Mouse (Mus musculus): ENCODE measurements around the gene Frs2.
"Not testable (repeated sequence)": the region's sequence is repeated elsewhere in the genome, so short reads cannot be mapped to it uniquely, and the experiment has no call there.

The Frs2 gene

DNA sequence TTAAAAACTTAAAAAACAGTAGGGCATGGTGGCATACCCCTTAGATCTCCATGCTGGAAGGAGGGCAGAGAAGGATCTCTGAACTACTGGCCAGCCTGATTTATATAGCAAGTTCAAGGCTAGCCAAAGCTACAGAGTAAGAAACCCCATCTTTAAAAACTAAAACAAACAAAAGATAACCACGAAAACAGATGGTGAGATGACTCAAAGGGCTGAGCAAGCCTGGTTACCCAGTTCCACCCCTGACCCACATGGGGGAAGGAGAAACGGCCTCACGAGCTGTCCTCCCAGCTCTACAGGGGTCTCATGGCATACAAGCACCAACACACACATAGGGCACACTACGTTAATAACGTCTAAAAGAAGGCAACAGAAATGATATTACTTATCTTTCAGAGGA is 48.2 kb downstream of the Frs2 start:
- no peak for DNase-seq

DNA sequence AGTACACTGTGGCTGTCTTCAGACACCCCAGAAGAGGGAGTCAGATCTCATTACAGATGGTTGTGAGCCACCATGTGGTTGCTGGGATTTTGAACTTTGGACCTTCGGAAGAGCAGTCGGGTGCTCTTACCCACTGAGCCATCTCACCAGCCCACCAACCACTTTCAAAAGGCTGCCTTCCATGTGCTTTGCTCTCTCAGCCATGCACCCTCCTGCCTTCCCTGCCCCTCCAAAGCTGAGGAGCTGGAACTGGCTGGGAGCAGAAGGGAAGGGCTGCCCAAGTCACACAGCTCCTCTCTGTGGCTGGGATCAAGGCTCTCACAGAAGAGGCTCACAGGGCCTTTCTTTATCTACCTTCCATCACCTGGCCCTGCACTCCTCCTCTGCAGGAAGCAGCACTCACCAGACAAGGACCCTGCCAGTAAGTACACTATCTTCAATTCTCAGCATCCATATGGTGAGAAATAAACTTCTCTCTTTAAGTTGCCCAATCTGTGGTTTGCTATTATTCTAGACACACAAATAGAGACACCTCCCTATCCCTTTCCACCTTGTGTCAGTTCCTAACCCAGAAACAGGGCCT is 51.1 kb downstream of the Frs2 start:
- no peak for DNase-seq

DNA sequence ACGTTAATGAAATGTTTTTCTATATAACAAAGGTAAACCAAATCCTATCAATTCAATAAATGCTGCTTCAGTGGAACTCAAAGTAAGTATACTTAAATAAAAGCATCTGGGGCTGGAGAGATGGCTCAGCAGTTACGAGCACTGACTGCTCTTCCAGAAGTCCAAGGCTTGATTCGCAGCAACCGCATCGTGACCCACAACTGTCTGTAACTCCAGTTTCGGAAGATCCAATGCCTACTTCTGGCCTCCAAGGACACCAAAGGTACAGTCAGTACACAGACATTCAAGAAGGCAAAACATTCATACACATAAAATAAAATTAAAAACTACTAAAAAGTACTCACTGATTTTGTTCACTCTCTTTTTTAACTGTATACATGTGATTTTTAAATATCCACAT is 52.2 kb downstream of the Frs2 start:
- no peak for DNase-seq

DNA sequence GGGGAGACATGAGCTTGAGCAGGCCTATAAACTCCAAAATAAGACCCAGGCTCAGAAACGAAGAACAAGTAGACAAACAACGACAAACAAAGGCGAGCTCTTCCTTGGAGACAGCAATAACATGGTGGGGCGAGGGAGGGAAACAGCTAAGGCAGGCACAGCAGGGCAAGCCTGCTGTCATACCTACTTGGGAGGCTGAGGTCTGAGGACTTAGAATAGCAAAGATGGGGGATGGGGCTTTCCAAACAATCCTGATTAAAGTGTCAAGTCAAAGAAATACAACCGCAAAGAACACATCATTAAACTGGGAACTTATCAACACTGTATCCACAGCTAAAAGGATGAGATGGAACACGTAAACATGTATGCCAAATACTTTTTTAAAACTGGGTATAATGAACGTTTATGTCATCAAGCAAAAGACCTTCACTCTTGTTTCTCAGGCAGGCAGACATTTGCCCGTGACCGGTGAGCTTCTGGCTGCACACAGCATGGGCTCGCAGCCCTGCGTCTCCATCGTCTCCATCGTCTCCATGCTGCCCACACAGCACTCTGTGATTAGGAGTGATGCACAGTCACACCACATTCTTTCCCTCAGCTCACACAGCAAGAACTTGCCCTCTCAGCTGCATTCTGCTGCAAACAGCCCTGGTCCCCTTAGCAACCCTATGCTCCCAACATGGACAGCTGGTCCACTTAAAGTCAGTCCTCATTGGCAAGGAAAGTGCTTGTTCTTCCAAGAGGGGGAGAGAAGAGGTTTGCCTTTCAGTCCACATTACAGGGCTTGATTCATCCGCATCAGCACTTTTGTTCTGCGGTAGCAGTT is 53.6 kb downstream of the Frs2 start:
- DNase-seq: no peak

DNA sequence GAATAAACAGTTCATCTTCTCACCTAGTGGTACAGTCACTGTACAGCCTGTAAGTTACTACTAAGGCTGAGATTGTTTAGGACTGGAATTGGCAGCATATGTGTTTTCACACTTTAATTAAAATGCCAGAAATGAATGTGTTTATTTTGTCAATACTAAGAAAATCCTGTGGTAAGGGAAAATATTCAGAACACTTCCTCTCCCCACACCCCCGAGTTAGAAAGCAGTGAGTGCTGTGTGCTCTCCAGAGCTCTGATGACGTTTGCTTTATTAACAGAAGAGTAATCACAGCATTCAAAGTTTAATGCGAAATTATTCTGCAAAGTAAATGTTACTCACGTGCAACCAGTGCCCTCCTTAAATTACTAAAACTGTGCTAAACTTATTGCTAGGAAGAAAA is 58.7 kb downstream of the Frs2 start:
- no peak for DNase-seq

DNA sequence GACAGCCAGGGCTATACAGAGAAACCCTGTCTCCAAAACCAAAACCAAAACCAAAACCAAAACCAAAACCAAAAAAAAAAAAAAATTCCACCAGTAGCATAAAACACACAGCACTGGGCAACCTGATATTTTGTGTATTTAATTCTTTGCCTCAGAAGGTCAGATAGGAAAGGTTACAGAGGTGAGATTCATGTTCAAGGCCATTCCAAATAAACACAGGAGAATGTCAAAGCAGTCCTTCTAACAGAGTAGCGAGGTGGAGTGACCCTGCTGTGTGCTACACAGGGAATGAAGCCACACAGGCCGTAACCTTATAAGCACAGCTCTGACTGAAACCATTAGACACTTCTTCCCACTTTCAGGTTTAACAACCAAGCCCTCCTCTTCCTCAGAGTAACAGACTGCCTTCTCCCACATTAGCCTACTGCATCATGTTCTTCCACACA is 66.4 kb downstream of the Frs2 start:
- no peak for DNase-seq

DNA sequence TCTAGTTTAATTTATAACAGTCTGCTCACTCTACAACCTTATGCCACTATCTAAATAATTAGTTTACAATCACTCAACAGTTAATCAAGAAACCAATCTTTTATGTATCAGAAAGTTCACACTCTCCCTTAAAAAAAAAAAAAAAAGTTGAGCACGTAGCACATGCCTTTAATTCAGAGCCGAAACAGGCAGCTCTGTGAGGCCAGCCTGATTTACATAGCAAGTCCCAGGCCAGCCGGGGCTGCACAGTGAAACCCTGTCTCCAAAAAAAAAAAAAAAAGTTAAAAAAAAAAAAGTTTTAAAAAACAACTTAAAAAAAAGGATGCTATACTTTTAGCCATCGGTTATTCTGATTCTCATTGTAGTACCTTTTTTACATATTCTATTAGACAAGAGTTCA is 67.0 kb downstream of the Frs2 start:
- DNase-seq: no peak

DNA sequence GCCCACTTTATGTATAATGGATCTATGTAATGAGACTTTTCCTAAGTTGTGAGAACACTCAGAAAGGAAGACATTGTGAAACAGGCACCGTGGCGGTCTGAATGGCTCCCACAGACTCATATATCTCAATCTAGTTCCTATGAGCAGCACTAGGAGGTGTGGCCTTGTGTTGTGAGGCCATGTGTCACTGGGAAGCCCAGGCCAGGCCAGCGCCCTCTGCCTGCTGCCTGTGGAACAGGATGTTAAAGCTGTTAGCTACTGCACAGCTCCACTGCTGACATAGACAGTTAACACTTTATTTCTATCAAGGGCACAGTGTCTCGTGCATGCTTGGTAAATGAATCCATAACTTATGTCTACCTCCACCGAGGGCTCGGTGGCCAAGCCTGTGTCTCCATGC is 70.0 kb downstream of the Frs2 start:
- no peak for DNase-seq

DNA sequence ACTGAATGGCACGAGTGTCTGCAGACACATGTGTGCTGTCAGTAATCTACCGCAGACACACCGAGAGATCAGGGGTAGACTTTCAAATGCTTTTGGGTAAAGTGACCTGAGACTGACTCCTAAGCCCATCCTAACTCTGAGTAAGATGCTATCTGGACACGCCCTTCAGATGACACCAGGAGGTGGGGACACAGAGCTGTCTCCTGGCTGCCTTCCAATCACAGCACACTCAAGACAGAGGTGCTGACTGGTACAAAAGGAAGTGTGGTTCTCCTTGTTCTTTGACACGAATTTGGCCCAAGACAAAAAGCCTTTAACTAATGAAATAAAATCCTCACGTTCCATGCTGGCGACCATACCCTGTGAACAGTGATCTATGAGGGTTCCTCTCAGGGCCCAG is 75.2 kb downstream of the Frs2 start:
- no peak for DNase-seq

DNA sequence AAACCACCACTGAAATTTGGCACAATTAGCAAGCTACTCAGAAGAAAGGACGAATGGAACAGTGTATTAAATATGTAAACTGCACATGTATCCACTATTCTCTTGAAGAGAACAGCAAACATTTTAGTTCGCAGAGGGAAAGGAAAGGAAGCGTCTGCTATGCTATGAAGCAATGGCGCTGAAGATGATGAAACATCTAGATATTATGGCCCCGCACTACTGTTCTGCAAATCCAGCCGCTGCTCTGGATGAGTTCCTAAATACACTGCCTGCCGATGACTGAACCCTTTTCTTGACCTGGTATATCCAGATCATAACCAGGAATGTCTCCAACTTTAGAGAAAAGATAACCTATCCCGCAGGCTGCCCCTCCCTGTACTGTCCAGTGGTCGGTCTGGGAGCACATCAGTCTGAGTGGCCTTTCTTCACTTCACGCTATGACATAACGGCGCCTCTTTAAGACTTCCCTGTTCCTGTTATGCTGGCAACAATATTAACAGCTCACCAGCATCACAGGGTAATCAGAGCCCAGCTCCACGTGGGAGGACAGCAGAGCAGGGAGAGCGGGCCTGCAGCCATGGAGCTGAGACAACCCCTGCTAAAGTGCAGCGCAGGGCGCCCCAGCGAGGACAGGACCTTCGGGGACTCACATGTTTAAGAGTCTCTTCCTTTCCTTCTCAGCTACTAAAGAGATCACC is 76.0 kb downstream of the Frs2 start:
- DNase-seq: no peak

DNA sequence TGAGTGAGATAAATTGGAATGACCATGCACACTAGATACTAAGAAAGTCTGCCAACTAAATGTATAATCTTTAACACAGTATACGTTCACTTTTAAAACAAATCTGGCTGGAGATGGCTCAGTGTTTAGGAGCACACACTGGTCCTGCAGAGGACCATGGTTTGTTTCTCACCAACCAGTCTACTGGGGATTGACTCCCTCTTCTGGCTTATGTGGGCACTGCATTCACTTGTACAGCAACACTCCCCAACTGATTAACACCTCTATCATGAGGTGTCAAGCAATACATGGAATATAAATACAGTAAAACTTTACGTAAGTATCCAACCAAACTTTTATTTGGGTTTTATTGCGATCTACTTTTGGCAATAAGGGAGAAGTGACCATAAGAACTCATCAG is 79.2 kb downstream of the Frs2 start:
- no peak for DNase-seq

DNA sequence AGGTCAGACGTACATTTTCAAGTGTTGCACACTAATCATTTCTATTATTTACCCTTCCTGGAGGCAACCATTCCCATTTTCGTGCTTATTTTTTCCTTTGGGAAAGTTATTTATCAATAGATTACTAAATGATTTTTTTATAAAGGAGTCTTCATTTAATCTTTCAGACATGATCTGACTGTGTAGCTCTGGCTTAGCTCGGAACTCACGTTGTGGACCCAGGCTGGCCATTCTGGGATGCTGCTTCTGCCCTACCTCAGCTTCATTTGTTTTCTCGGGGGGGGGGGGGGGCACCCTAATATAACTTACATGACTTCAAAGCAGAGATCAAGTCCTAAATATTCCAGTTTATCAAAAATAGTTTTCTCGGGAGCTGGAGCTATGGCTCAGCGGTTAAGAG is 84.3 kb downstream of the Frs2 start:
- no peak for DNase-seq

DNA sequence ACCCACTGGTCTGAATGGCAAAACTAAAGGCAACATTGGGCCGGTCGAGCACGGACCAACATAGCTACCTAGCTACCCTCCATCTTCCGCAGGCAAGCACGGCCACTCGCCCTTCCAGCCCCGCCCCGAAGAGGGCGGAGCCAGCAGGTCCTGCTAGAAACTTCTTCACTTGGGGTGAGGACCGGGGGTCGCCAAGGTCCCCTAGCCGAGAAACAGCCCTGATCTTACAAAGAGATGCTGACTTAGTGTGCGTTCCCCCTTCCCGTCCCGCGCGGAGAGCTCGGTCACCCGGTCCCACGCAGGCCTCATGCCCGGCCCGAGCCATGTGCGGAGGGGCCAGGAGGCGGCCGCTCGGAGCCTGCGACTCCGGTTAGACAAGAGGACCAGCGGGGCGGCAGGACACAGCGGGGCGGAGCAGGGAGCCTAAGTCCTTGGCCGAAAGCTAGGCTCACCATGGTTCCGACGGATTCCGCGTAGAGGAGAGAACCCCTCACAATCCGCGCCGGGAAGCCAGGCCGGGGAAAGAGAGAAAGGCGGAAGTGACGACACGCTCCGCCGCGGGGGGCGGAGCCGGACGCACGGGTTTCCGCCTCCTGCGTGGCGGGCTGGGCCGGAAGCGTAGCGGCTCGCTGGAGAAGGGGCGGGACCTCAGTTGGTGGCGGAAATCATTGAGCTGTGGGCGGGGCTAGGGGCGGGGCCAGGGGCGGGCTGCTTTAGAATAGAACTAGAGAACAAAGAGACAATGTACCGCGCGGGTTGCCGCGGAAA is 84.9 kb downstream of the Frs2 start, which contains the start of gene Cct2:
Gene Cct2, minus strand, starts transcription at position 561 of the 768 bp plus-strand sequence.
- DNase-seq: peak; percentile 88 to 94

DNA sequence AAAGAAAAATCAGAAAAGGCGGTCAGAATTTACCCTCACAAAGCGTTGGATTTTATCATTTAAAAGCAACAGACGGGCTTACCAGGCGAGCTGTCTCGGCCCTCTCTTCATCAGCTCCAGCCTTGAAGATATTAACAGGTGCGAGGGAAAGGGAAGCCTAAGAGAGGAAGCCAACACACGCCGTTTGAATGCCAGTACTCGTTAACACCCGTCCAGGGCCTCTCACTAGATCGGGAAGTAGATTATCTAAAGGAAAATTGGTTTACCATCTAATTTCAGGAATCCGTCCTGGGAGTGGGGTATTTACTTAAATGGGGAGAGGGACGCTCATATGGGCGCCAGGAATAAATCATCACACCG is 85.5 kb downstream of the Frs2 start:
- peak in 1 of 2 experiments; percentile 8 for DNase-seq

DNA sequence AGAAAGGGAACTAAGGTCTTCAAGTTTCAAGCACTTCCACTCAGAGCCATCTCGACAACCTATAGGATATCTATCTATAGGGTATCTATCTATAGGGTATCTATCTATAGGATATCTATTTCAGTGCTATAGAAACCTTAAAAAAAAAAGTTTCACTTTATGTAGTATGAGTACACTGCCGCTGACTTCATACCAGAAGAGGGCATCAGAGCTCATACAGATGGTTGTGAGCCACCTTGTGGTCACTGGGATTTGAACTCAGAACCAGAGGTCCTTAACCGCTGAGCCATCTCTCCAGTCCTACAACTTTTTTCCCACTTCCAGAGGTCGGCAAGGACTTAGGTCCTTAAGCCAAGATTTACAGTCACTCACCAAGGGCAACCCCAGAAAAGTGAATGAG is 92.7 kb downstream of the Frs2 start:
- no peak for DNase-seq

DNA sequence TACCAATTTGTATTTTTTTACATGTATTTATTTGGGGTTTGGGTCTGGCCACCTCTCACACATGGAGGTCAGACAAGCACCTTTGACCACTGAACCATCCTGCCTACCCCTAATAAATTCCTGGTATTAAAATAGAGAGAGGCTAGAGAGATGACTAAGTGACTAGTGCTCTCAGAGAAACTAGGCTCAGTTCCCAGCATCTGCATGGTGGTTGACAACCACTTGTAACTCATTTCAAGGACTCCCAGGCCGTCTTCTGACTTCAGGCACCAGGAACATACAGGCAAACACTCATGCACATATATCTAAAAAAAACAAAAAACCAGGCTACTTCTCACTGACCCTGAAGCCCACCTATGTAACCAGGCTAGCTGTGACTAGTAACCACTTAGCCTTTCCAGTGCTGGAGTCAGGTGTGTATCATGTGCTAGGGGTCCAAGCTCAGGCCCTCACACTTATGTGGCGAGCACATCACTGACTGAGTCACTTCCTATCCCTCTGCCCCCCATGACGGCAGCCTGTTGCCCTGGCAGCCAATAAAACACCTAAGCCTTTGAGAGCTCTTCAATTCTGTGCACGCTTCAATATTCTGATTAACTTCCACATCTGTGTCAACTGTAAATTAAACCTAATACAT is 98.3 kb downstream of the Frs2 start:
- DNase-seq: no peak

DNA sequence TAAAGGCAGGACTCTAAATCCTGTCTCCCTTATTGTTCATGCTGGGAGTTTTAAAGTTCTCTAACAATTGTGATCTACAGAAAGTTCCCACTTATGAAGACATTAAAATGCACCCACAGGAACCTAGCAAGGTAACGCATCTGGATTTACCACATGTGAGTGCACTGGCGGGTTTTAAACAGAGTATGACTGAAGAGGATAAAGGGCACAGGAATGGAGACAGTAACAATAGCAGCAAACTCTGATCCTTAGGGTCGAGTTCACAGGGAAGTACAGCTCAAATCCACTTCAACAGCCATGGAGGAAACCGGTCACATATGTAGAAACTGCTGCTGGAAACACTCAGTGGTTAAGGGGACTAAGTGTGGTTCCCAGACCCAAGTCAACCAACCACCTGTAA is 99.1 kb downstream of the Frs2 start:
- DNase-seq: no peak

DNA sequence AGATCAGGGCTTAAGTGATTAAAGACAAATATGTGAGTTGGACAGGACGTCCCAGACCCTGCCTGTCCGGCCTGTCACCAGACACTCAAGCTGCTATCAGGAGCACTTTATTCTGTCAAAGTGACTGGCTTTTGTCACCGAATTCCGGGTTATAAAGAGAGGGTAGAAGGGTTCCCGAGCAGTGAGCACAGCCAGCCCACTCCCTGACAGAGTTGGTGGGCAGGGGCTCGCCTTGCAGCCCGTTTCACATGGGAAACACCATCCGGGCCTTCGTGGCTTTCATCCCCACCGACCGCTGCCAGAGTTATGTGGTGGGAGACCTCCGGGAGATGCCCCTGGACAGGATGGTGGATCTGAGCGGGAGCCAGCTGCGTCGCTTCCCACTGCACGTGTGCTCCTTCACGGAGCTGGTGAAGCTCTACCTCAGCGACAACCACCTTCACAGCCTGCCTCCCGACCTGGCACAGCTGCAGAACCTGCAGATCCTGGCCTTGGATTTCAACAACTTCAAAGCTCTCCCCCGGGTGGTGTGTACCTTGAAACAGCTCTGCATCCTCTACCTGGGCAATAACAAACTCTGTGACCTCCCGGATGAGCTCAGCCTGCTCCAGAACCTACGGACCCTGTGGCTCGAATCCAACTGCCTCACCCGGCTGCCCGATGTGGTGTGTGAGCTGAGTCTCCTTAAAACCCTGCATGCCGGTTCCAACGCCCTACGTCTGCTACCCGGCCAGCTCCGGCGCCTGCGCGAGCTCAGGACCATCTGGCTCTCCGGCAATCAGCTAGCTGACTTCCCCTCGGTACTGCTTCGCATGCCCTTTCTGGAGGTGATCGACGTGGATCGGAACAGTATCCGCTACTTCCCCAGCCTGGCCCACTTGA is 102.9 kb downstream of the Frs2 start, which contains the start of gene Lrrc10:
Gene Lrrc10, plus strand, starts transcription at position 167 of the 882 bp plus-strand sequence.
- peak; percentile 37 to 66 for DNase-seq

DNA sequence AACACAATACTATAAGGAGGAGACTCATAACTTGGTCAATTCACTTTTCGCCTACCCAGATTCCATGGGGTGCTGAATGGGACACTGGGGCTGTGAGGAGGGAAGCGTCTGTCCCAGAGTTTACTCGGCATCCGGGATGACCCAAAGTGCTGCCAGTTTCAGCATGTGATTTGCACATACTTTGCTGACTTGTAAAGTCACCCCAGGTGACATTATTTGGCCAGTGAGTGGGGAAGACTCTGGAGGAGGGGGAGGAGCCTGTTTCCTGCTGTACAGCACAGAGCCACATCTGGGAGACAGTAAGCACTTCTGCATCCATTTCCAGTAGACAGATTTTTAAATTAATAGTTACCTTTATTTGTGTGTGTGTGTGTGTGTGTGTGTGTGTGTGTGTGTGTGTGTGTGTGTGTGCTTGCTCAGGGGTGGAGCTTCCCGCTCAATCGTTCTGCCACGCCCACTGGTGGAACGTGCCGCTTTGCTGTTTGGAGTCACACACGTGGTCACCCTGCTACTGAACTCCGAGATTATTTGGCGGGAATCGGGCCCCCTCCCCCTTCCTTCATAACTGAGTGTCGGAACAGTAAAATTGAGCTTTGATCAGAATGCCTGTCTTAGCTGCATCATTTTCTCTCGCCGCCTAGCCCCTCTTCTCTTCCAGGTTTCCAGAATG is 104.7 kb downstream of the Frs2 start:
- DNase-seq: not testable (repeated sequence)

DNA sequence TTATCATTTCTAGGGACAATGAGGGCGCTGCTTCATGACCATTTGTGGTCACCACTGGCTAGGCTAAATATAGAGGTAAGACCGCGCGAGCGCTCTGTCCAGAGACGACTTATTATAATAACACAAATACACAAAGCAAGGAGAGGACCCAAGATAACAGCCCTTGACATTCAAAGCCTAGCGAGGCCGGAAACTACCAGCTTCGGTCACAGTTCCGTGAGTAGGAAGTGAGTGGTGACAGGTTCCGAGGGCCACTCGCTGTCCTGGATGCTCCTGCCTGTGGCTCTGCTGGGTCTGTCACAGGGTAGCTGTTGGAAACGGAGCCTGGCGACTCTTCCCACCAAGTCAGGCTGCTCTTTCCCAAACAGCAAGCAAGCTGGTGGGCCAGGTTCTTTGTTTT is 106.0 kb downstream of the Frs2 start:
- DNase-seq: no peak

DNA sequence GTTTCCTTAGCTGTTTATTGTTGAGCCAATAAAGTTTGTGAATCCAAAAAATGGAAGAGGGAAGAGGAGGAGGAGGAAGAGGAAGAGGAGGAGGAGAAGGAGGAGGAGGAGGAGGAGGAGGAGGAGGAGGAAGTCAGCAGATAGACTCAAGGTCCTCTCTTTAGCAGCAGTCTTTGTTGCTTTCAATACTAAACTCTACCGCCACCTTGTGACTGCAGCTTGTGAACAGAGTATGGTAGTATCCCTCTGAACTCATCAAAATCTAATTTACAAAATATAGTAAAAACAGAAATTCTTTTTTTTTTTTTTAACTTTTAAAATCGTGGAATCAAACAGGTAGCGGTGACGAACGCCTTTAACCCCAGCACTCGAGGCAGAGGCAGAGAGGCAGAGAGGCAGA is 108.0 kb downstream of the Frs2 start:
- DNase-seq: no peak

Measured in cerebellum, postnatal 36 days (tissue).